Mouse (Mus musculus) kidney, postnatal 0 days (tissue): ENCODE data around the gene Erc2. TPM values are rescaled to one million over a fixed set of nuclear protein-coding genes. Genes with fewer than 3 reads are reported as not detected.
A peak's percentile ranks its signal among the peaks of the same experiment; 100 is the strongest.

Experiments used
- ATAC-seq: fragments of 200-750 bp; cut with Nextera tagmentation; replicated peaks from 2 replicates; pipeline ENCODE4 v1.8.0; 2017; ENCODE audit warnings: low read depth, moderate number of reproducible peaks, moderate TSS enrichment, moderate library complexity; ENCODE audit not compliant: low FRiP score
- DNase-seq: peaks from one replicate; pipeline ENCODE4 v3.0.0-alpha.2; 2016; ENCODE audit warnings: low spot score
- H3K27ac ChIP-seq: fragments of 300-500 bp; sonication (generic); 2 replicates; pipeline ENCODE4 v1.5.1; 2014; ENCODE audit warnings: mild to moderate bottlenecking
- H3K27me3 ChIP-seq: fragments of 300-500 bp; sonication (generic); 2 replicates; pipeline ENCODE4 v1.6.1; 2014; ENCODE audit warnings: low read length, mixed read lengths; ENCODE audit not compliant: insufficient read depth
- H3K36me3 ChIP-seq: fragments of 300-500 bp; sonication (generic); 2 replicates; pipeline ENCODE4 v1.6.1; 2014; ENCODE audit warnings: low read length, mixed read lengths; ENCODE audit not compliant: insufficient read depth
- H3K4me1 ChIP-seq: fragments of 300-500 bp; sonication (generic); replicated peaks from 2 replicates; pipeline ENCODE4 v1.6.1; 2014; ENCODE audit warnings: antibody characterized with exemption, low read length, mixed read lengths; ENCODE audit not compliant: insufficient read depth
- H3K4me2 ChIP-seq: fragments of 300-500 bp; sonication (generic); 2 replicates; pipeline ENCODE4 v1.6.1; 2014; ENCODE audit warnings: mild to moderate bottlenecking, low read length, moderate library complexity, mixed read lengths
- H3K4me3 ChIP-seq: fragments of 300-500 bp; sonication (generic); replicated peaks from 2 replicates; pipeline ENCODE4 v1.5.1; 2014; ENCODE audit warnings: low read depth, low read length
- H3K9ac ChIP-seq: fragments of 300-500 bp; sonication (generic); 2 replicates; pipeline ENCODE4 v1.6.1; 2014; ENCODE audit warnings: low read depth, low read length
- H3K9me3 ChIP-seq: fragments of 300-500 bp; sonication (generic); replicated peaks from 2 replicates; pipeline ENCODE4 v1.6.1; 2016; ENCODE audit warnings: low read length, inconsistent platforms, mixed read lengths
- CTCF ChIP-seq: IDR thresholded peaks from 2 replicates; pipeline ENCODE4 v1.5.1; 2016; ENCODE audit warnings: antibody characterized with exemption, low read depth, mild to moderate bottlenecking, moderate library complexity
- WGBS: fragments of 180-500 bp; shearing (Covaris S2); extraction: QIAGEN DNeasy Blood & Tissue Kit; methylation state at CpG from one replicate; pipeline ENCODE4 v1.1.7; 2014; 5-methylcytosine and 5-hydroxymethylcytosine counted together
- polyA plus RNA-seq: library from polyadenylated mRNA; unstranded; fragments of >200 nt; fragmentation: Nextera tagmentation; extraction: Ambion mirVana; gene quantifications from 2 replicates; pipeline ENCODE4 v1.2.1, GENCODE M21; 2015

Erc2 gene
- polyA plus RNA-seq, 1 experiment from 2014 or later, result 6.8 TPM

DNA sequence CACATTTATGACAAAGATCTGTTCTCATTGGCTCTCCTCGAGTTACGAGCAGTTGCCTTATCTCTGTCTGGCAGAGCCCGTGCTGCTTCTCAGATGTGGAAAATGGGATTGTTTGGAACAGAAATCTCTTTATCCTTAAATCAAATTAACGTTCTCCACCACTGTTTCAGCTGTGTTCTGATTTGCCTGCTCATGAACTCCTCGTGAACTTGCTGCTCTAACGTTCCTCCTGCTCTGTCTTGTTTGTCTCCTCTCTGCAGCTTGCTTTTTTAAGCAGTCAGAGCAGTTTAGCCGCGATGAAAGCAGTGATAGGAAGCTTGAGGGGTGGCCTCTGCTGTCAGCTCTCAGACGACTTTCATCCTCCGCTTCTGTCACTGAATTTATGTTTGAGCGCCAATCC, 32.4 kb downstream of the Erc2 start:
- no peak overlapping the region for H3K4me3 ChIP-seq
- H3K27me3 ChIP-seq, result no peaks in the 10 kb centered on the region
- H3K4me2 ChIP-seq, result no peak overlapping the region
- no peaks in the 10 kb centered on the region for H3K9me3 ChIP-seq
- peak; percentile 79 for DNase-seq
- H3K27ac ChIP-seq, result no peak overlapping the region
- no peak for TF ChIP-seq CTCF
- no peaks in the 10 kb centered on the region for H3K4me1 ChIP-seq
- no peak overlapping the region for H3K9ac ChIP-seq
- no peaks in the 10 kb centered on the region for H3K36me3 ChIP-seq
- ATAC-seq, result no peak
- WGBS, result 18% methylated on average over 11 of the region's 11 CpGs

DNA sequence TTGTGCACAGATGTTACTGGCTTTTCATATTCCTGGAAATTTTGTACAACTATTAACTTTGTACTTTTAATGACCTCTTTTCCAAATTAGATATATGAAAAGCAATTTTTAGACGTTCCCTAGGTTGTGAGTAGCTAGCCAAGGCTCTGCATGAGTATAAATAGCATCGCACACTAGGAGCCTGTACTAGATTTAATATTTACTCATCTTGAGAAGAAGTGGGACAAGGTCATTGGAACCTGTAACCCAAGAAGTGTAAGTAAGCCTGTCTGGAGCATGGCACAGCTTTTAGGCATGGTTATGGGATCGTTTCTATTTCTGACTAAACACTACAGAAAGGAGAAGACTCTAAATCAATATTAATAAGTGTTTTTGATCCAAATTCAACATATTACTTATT, 36.4 kb downstream of the Erc2 start:
- Histone ChIP-seq H3K27ac (no peak overlapping the region), H3K4me3 (no peak overlapping the region), H3K36me3 (no peaks in the 10 kb centered on the region), H3K9me3 (no peaks in the 10 kb centered on the region), H3K9ac (no peak overlapping the region), H3K4me1 (no peaks in the 10 kb centered on the region), H3K4me2 (no peak overlapping the region), H3K27me3 (no peaks in the 10 kb centered on the region)
- no peak for TF ChIP-seq CTCF
- ATAC-seq (no peak), DNase-seq (no peak)
- 63% methylated on average over 3 of the region's 3 CpGs for WGBS

DNA sequence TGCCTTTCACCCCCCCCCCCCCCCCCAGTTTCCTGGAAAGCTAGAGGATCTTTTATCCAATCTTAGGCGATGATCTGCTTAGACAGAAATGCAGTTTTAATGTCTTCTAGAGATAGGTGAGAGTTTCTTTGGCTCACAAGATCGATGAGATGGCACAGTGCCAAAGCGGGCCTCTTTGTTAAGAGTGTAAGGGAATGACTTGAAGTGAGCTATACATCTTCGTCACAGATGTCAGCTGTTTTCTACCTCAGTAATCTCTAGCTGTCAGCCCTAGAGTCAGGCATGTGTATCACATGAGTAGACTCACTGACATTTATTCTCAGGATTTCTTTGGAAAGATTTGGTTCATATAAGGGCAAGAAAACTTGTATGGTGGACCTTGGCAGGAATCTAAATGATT, 39.2 kb downstream of the Erc2 start:
- Histone ChIP-seq H3K4me3 (no peak overlapping the region), H3K4me2 (no peak overlapping the region), H3K4me1 (no peaks in the 10 kb centered on the region), H3K36me3 (no peaks in the 10 kb centered on the region), H3K9me3 (no peaks in the 10 kb centered on the region), H3K27ac (no peak overlapping the region), H3K27me3 (no peaks in the 10 kb centered on the region), H3K9ac (no peak overlapping the region)
- ATAC-seq, result no peak
- no peak for TF ChIP-seq CTCF
- WGBS, result 62% methylated on average over 4 of the region's 4 CpGs
- DNase-seq, result no peak

DNA sequence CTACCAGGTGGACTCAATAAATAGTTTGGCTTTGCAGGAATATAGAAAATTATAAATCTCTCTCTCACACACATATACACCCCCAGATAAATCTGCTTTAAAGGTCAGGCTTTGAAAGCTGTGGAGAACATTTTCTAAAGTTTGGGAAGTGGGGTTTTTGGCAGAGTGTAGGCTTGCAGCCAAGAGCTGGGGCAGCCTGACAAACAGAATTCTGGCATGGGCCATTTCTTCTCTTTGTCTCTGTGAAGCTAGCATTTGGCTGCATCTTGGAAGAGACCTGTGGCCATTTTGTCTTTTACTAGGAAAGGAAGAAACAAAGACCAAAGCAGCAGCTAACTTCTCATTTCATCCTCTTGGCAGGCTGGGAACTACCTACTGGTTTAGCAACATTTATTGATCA, 40.0 kb downstream of the Erc2 start:
- Histone ChIP-seq H3K4me3 (no peak overlapping the region), H3K36me3 (no peaks in the 10 kb centered on the region), H3K9me3 (no peaks in the 10 kb centered on the region), H3K4me2 (no peak overlapping the region), H3K4me1 (no peaks in the 10 kb centered on the region), H3K27ac (no peak overlapping the region), H3K27me3 (no peaks in the 10 kb centered on the region), H3K9ac (no peak overlapping the region)
- no peak for TF ChIP-seq CTCF
- no peak for DNase-seq
- no peak for ATAC-seq

DNA sequence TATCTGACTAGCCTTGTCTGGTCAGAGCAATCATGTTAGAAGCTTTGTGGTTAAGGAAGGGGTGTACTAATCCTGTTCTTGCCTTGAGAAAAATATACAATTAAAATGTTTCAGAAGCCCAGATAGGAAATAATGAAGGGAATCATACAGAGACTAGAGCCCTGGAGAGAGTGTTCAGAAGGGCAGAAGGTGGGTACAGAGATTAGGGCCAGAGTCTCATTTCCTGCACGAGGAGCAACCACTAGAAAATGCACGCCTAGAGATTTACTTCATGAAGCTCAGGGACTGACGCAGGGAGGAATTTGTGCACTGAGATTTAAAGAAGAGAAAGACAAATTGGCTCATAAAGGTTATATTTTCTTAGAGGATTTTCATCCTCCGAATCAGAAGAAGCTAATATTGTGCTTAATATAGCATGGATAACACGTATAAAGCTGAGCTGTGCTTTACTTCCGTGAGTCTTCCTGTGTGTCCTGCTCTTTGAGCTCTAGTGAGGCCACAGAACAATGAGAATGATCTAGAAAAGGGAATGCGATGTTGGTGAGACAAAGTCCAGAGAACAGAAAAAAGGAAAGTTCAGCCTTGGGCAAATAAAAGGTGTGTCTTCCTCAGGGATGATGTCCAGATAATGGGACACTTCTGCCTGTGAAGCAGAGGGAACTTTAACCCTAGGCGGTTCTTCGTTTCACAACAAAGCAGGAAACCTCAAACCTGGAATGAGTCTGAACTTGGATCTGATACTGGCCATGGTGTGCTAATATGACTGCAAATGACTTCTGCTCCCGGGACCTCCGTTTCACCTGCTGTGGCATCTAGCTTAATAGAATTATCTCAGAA, 45.0 kb downstream of the Erc2 start:
- DNase-seq (no peak), ATAC-seq (no peak)
- no peaks in the 10 kb centered on the region for H3K4me1 ChIP-seq
- H3K9ac ChIP-seq, result no peak overlapping the region
- WGBS, result 84% methylated on average over 11 of the region's 11 CpGs
- H3K36me3 ChIP-seq, result no peaks in the 10 kb centered on the region
- no peak overlapping the region for H3K27ac ChIP-seq
- no peaks in the 10 kb centered on the region for H3K9me3 ChIP-seq
- no peak overlapping the region for H3K4me3 ChIP-seq
- no peak for TF ChIP-seq CTCF
- H3K4me2 ChIP-seq, result no peak overlapping the region
- no peaks in the 10 kb centered on the region for H3K27me3 ChIP-seq

DNA sequence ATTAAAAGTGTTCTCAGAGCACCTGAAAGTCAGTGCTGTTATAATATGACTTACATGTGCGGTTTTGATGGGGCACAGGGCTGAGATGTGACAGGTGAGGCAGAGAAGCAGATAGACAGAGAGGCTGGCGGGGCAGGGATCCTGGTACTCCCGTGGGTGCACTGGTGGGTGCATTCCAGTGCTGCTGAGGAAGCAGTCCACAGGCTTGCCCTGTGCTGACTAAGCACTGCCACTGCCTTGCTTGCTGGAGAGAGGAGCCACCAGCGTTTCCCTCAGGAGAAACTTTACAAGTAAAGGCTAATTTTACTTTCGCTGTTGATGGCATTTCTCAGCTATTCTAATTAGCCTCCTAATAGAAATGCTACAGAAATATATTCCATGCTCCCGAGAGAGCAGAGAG, 45.9 kb downstream of the Erc2 start:
- WGBS, result 71% methylated on average over 6 of the region's 6 CpGs
- TF ChIP-seq CTCF, result no peak

DNA sequence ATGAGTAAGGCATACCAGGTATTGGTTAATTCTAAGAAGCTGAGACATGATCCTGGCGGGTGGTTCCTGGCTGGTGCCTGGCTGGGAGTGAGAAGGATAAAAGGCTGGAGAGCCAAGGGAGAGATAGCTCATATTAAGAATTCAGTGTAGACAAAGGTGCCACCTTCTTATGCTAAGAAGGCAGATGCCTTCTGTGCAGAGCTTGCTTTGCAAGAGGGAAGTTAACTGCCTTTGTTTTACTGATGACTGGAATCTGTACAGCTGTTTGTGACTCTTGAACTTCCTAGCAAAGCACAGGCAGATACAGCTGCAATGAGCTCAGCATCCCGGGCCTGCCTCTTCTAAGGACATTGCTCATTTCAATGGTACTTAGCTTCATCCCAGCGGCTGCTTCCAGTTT, 47.7 kb downstream of the Erc2 start:
- Histone ChIP-seq H3K36me3 (no peaks in the 10 kb centered on the region), H3K4me1 (no peaks in the 10 kb centered on the region), H3K9ac (no peak overlapping the region), H3K9me3 (no peaks in the 10 kb centered on the region), H3K27me3 (no peaks in the 10 kb centered on the region), H3K4me2 (no peak overlapping the region), H3K27ac (no peak overlapping the region), H3K4me3 (no peak overlapping the region)
- ATAC-seq (no peak), DNase-seq (no peak)
- TF ChIP-seq CTCF, result no peak
- WGBS, result 89% methylated on average over 3 of the region's 3 CpGs

More for the DNA sequence above, 45.9 kb downstream of the Erc2 start:
- no peak for DNase-seq
- no peak for ATAC-seq
- H3K4me2 ChIP-seq, result no peak overlapping the region
- H3K4me3 ChIP-seq, result no peak overlapping the region
- H3K27me3 ChIP-seq, result no peaks in the 10 kb centered on the region
- no peak overlapping the region for H3K27ac ChIP-seq
- no peaks in the 10 kb centered on the region for H3K36me3 ChIP-seq
- H3K9me3 ChIP-seq, result no peaks in the 10 kb centered on the region
- no peaks in the 10 kb centered on the region for H3K4me1 ChIP-seq
- no peak overlapping the region for H3K9ac ChIP-seq
